Mouse (Mus musculus) CD4-positive, CD25-positive, alpha-beta regulatory T cell, adult 4 months (primary cell): ENCODE results near the gene Cyp2c69. TPM values are rescaled to one million over a fixed set of nuclear protein-coding genes. Genes with fewer than 3 reads are reported as not detected.
"Not testable (repeated sequence)": the region's sequence is repeated elsewhere in the genome, so short reads cannot be mapped to it uniquely, and the experiment has no call there.

Experiments used
- ATAC-seq: one replicate; pipeline ENCODE4 v1.8.0; 2017
- polyA plus RNA-seq, 2 experiments: library from polyadenylated mRNA; unstranded; fragments of 100-300 nt; shearing (Covaris generic); gene quantifications; one replicate each; pipeline ENCODE4 v1.2.1; 2017

Gene Cyp2c69
- not detected for polyA plus RNA-seq

DNA sequence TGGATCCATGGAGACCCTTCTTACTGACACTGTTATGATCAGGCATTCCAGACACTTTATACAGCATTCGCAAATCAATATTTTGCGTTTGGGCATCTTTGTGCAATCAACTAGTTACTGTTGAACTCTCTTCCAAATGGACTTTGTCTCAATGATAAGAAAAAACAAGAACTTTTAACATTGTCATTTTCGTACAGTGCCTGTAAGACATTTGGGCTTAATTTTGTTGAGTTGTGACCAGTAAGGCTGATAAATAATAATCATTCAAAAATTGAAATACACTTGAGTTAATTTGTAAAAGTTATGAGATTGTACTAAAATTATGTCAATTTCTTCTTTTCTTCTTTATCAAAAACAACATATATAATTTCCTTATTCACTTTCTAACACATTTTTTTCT, at the start of gene Cyp2c69:
Gene Cyp2c69 (minus strand): TSS at position 101 of the 400 bp plus-strand sequence.
- not testable (repeated sequence) for ATAC-seq

DNA sequence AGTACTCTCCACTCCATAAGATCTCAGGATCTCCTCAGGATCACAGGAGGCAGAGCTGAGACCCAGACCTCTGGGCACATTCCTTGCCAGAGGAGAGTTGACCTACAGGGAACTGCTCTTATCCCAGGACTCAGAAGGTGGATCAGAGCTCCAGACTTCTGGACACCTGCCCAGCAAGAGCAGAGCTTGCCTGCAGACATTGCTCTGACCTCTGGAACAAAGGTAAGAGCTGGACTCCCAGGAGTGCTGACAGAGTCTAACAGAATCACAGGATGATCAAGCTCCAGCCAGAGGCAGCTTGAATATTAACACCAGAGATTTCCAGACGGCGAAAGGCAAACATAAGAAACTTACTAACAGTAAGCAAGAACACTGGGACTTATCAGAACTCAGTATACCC, 48.8 kb upstream of the Cyp2c69 start:
- no peak for ATAC-seq

DNA sequence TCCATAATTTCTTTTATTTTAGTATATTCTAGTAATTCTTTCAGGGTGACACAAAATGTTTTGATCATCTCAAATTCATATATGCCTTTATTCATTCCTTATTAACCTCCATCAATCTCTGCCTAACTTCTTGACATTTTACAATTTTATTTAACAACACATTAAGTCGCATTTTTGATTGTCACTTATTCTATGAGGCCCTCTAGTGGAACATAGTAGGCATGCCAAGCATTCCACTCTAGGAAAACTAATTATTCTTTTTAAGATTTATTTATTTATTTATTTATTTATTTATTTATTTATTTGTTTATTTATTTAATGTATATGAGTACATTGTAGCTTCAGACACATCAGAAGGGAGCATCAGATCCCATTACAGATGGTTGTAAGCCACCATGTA, 43.4 kb upstream of the Cyp2c69 start:
- ATAC-seq, result no peak

DNA sequence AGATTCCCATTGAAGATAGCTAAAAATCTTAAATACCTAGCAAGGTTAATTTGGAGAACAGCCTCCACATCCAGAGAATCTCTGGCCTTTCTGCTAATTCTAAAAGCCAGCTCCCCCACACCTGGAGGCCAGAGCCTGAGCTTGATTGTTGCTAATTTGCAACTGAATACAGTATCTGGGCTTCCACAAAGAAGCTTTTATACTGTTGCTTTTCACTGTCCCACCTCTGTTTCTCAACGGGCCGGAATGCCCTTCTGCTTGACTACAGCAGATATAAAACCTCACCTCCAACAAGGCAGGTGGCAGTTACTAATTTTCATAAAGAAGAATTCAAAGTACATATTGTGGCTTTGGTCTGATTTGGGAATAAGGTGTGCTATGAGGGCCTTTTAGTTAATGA, 15.1 kb upstream of the Cyp2c69 start:
- ATAC-seq, result no peak

DNA sequence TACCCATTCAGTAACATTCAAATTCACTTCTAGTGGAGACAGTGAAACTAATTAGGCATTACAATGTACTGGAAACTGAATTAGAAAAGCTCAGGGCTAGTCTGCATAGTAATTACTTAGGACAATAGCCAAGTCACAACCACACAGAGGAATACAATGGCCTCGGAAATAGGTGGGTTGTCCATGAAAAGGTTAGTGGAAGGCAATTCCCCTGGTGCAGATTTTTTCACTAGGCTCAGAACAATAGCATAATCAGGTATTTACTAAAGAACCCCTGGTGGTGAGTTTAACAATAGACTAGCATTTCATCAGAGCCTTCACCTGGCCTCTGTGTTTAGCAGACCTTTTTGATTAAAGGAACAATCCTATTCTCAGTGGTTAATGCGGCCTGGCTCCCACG, 3.5 kb upstream of the Cyp2c69 start:
- not testable (repeated sequence) for ATAC-seq

DNA sequence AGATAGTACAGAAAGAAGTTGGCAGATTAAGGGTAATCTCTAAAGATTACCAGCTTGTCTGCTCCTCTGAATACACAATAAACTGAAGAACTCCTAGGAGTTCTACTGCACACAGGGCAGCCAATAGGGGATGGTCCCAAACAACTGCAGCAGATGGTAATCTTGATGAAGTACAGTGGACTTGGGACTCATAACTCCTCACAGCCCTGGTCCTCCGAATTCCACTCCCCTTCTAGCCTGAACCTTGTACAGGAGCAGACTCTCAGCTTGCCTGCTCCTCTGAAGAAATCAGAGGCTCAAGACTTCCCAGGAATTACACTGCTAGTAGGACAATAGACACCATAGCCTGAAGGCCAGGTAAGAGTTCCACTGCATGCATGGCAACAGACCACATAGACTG, 20.5 kb downstream of the Cyp2c69 start:
- no peak for ATAC-seq

DNA sequence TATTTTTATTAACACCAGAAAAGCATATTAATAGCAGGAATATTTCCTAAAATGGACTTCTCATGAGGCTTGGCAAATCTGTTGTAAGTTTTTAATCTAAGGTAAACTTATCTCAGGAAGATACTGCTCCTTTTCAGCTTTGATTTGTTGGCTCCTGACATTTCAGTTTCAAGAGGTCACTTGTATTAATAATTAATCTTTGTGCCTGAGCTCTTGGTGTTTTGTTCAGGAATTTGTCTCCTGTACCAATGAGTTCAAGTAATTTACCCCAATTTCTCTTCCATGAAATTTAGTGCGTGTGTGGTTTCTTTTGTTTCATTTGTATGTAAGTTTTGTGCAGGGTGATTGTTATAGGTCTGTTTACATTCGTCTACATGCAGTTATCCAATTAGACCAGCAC, 65.7 kb downstream of the Cyp2c69 start:
- not testable (repeated sequence) for ATAC-seq

DNA sequence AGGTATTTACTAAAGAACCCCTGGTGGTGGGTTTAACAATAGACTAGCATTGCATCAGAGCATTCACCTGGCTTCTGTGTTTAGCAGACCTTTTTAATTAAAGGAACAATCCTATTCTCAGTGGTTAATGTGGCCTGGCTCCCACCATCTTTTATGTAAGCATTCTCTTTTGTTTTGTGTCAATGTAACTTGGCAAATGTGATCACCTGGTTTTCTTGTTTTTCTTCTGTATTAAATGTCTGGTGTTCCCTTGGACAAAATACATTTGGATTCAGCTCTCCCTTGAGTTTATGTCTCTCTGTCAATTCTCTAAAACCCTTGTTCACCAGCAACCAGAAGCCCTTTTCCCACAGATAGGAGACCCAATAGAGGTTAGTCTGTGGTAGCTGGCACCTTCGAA, 70.2 kb downstream of the Cyp2c69 start:
- ATAC-seq, result not testable (repeated sequence)

DNA sequence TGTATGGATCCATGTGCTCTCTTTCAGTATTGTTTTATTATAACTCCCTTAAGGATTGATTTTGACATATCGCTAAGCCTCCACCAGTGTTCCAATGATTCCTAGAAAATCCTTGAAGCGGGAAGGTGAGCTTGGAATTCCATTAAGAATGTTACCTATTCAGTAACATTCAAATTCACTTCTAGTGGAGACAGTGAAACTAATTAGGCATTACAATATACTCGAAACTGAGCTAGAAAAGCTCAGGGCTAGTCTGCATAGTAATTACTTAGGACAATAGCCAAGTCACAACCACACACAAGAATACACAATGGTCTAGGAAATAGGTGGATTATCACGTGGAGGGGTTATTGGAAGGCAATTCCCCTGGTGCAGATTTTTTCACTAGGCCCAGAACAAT, 70.6 kb downstream of the Cyp2c69 start:
- not testable (repeated sequence) for ATAC-seq

DNA sequence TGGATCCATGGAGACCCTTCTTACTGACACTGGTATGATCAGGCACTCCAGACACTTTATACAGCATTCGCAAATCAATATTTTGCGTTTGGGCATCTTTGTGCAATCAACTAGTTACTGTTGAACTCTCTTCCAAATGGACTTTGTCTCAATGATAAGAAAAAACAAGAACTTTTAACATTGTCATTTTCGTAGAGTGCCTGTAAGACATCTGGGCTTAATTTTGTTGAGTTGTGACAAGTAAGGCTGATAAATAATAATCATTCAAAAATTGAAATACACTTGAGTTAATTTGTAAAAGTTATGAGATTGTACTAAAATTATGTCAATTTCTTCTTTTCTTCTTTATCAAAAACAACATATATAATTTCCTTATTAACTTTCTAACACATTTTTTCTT, 73.9 kb downstream of the Cyp2c69 start, which contains the start of gene Cyp2c40:
Gene Cyp2c40 (minus strand): TSS at position 101 of the 400 bp plus-strand sequence.
- ATAC-seq, result not testable (repeated sequence)

Other genes with a start within 250 kb of the Cyp2c69 start
- gene Cyp2c67, start 237.7 kb downstream of the Cyp2c69 start, polyA plus RNA-seq, result not detected
- not detected for gene Cyp2c68, start 145.7 kb downstream of the Cyp2c69 start, polyA plus RNA-seq
- gene Cyp2c40, start 74.0 kb downstream of the Cyp2c69 start, polyA plus RNA-seq, result not detected
- gene Cyp2c37, start 105.6 kb upstream of the Cyp2c69 start, polyA plus RNA-seq, result not detected
- gene Cyp2c54, start 187.0 kb upstream of the Cyp2c69 start, polyA plus RNA-seq, result not detected
- not detected for gene Cyp2c50, start 202.9 kb upstream of the Cyp2c69 start, polyA plus RNA-seq